Mouse (Mus musculus) gastrocnemius, postnatal 36 days (tissue): ENCODE measurements at regions not wholly inside any gene's neighbourhood (a gene's known extent, or its start where the extent isn't known, plus 50 kb on each side); places are given as distances from the start of the nearest gene placed in this dataset.

ENCODE experiments used
- DNase-seq, 2 experiments: peaks; one replicate each; pipeline ENCODE4 v3.0.0; 2022
- intact Hi-C: fragments of 180-260 bp; cut with DNase I; formaldehyde crosslinking; loops from one replicate; pipeline ENCODE4 v1.15.1; 2025

DNA sequence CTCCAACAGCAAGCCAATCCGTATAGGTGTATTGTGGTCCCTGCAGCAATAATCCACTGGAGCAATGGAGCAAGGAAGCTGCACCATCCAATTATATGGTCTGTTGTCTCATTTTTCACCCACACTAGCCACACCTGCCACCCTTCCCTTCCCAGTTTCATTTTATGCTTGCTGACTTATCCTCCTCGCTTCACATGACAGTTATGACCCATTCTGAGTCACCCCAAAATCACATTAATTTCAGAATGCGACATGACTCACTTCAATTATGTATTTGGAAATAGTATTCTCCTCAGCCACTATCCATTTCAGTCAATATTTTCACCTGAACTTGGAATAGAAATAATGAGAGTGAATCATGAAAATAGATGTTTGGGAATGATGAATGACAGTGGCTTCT is 2507.8 kb upstream of the Gm6569 start:
- no peak for DNase-seq
- intact Hi-C loops = no loop called here

DNA sequence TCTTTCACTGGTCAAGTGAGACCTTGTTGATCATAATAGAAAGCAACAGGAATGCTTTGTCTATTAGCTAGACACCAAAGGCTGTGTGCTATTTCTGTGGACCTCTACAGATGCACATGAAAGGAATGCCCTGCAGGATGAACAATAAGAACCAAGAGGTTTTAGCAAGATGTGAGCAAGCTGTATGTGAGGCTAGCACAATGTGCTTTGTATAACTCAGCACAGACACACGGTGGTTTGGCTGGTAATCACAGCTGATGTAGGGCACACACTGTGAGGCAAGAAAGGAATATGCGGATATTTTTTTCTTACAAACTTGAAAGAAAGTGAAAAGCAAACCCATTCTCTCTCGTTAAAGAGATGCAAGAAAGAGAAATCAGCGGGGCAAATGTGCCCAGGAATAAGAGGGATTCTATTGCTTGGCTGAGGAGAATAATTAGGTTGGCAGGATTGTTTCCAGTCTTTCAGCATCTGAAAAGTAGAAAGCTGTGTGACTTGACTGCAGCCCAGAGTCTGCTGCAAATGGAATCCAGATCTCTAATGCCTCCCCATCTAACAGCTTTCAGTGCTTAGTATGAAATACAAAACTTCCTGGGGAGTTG is 2476.1 kb upstream of the Gm6569 start:
- no peak for DNase-seq
- intact Hi-C loops = no loop called here

DNA sequence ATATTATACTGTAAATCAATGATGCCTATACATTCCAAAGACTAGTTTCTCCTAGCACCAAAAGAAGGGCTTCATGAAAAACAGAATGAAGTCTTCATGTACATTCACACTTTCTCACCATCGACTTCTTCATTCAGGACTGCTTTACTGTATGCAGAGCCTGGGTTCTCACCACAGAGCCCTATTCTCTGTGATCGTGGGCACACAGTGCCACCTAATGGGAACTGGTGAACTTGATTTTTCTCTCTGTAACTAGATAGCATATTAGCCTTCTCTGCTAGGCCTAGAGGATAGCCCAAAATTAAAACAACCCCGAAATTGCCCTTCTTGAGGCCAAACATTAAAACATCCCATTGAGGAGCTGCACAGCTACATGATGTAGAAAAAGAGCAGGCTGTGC is 2458.6 kb upstream of the Gm6569 start:
- DNase-seq = no peak

More for the DNA sequence above, 2458.6 kb upstream of the Gm6569 start:
- intact Hi-C loops = no loop called here
